Mouse (Mus musculus) ES-E14 (cell line): ENCODE measurements around the gene Batf3. TPM values are rescaled to one million over a fixed set of nuclear protein-coding genes. Genes with fewer than 3 reads are reported as not detected.

Experiments
- DNase-seq: peaks from one replicate; pipeline ENCODE4 v3.0.0-alpha.2; 2013; ENCODE audit warnings: low read depth, low spot score
- H3K27ac ChIP-seq: 2 replicates; pipeline ENCODE4 v1.5.1; 2012; ENCODE audit warnings: low read depth, mild to moderate bottlenecking, low read length, moderate library complexity, mixed read lengths; ENCODE audit not compliant: poor library complexity, insufficient read depth, severe bottlenecking
- H3K36me3 ChIP-seq: 2 replicates; pipeline ENCODE4 v1.6.1; 2012; ENCODE audit warnings: mild to moderate bottlenecking, low read length, moderate library complexity, mixed read lengths; ENCODE audit not compliant: control insufficient read depth, poor library complexity, insufficient read depth, severe bottlenecking
- H3K4me1 ChIP-seq, 2 experiments: fragments of 150-350 bp in 1 of 2; sonication (generic) in 1 of 2; 2 replicates each; pipeline ENCODE4 v1.6.1; 2012; ENCODE audit warnings: low read length in 2 of 2, mild to moderate bottlenecking in 1 of 2, mixed read lengths in 1 of 2; ENCODE audit not compliant: control insufficient read depth in 2 of 2, insufficient read depth in 2 of 2, poor library complexity in 1 of 2
- H3K4me3 ChIP-seq, 2 experiments: fragments of 150-350 bp in 1 of 2; sonication (generic) in 1 of 2; 2 replicates each; pipeline ENCODE4 v1.5.1; 2012; ENCODE audit warnings: low read length in 2 of 2, low read depth in 1 of 2, mild to moderate bottlenecking in 1 of 2, mixed read lengths in 1 of 2; ENCODE audit not compliant: insufficient read depth in 1 of 2, poor library complexity in 1 of 2, severe bottlenecking in 1 of 2
- H3K9ac ChIP-seq: 2 replicates; pipeline ENCODE4 v1.6.1; 2012; ENCODE audit warnings: low read depth, mild to moderate bottlenecking, low read length, mixed read lengths; ENCODE audit not compliant: poor library complexity, insufficient read depth, severe bottlenecking
- H3K9me3 ChIP-seq: fragments of 150-350 bp; sonication (generic); 2 replicates; pipeline ENCODE4 v1.6.1; 2012; ENCODE audit warnings: low read depth, mild to moderate bottlenecking, low read length; ENCODE audit not compliant: control insufficient read depth, insufficient read depth
- CHD2 ChIP-seq: IDR thresholded peaks from 2 replicates; pipeline ENCODE4 v1.6.1; 2014; ENCODE audit warnings: mild to moderate bottlenecking, low read depth, low read length, inconsistent platforms
- HCFC1 ChIP-seq: IDR thresholded peaks from 2 replicates; pipeline ENCODE4 v1.6.1; 2012; ENCODE audit warnings: low read length, inconsistent platforms, borderline replicate concordance; ENCODE audit not compliant: insufficient read depth
- MAFK ChIP-seq: IDR thresholded peaks from 2 replicates; pipeline ENCODE4 v1.6.1; 2014; ENCODE audit warnings: mild to moderate bottlenecking, low read depth, low read length, inconsistent platforms; ENCODE audit not compliant: insufficient read depth
- ZC3H11A ChIP-seq: IDR thresholded peaks from 2 replicates; pipeline ENCODE4 v1.6.1; 2012; ENCODE audit warnings: low read depth, mild to moderate bottlenecking, inconsistent platforms, low read length, borderline replicate concordance
- ZNF384 ChIP-seq: IDR thresholded peaks from 2 replicates; pipeline ENCODE4 v1.6.1; 2012; ENCODE audit warnings: low read depth, low read length, inconsistent platforms
- in situ Hi-C, 2 experiments: fragments of 600-800 bp; cut with MboI; formaldehyde crosslinking; loops; one replicate each; pipeline ENCODE4 v1.15.1; 2025; ENCODE audit warnings: low sequenced_read_pairs in 2 of 2, inconsistent platforms in 1 of 2; ENCODE audit not compliant: unreplicated experiment in 2 of 2
- total RNA-seq: library from RNA; depleted of rRNA; stranded (reverse); fragments of 300-350 nt; gene quantifications from 2 replicates; pipeline ENCODE4 v1.2.3, GENCODE M21; 2012; rRNA removed

The Batf3 gene
- total RNA-seq, 1 experiment: 2.8 TPM

GRCm38 (mm10) chr1:191153052-191153451, 55.4 kb downstream of the Batf3 start:
- TF ChIP-seq CHD2 (no peak), MAFK (no peak), ZC3H11A (no peak), ZNF384 (no peak)
- Histone ChIP-seq H3K4me3 (no peak overlapping the region), H3K9me3 (no peaks in the 10 kb centered on the region), H3K27ac (no peak overlapping the region), H3K36me3 (no peaks in the 10 kb centered on the region), H3K9ac (no peak overlapping the region), H3K4me1 (no peaks in the 10 kb centered on the region)
- DNase-seq: peak; percentile 40
- in situ Hi-C loops: no loop called here

- Histone ChIP-seq H3K9ac (no peak overlapping the region), H3K27ac (no peak overlapping the region), H3K4me3 (no peak overlapping the region), H3K4me1 (no peaks in the 10 kb centered on the region), H3K36me3 (no peaks in the 10 kb centered on the region), H3K9me3 (no peaks in the 10 kb centered on the region)
- in situ Hi-C loops: no loop called here
- TF ChIP-seq ZNF384 (no peak), ZC3H11A (no peak), MAFK (no peak), CHD2 (no peak), HCFC1 (no peak)
- DNase-seq: no peak
Measured at GRCm38 (mm10) chr1:191154314-191154713, 56.7 kb downstream of the Batf3 start.

Other genes starting within 250 kb of the Batf3 start
- gene Rps6kc1, start 186.1 kb upstream of the Batf3 start, total RNA-seq: 19.3 and 24.6 TPM in 2 replicates
- 21.6 and 21.9 TPM in 2 replicates for gene Angel2, start 172.7 kb upstream of the Batf3 start, total RNA-seq
- 2.2 and 2.6 TPM in 2 replicates for gene Vash2, start 118.6 kb upstream of the Batf3 start, total RNA-seq
- 20.5 and 23.5 TPM in 2 replicates for gene Flvcr1, start 71.7 kb upstream of the Batf3 start, total RNA-seq
- gene Spata45, start 61.2 kb upstream of the Batf3 start, total RNA-seq: 4.1 and 4.6 TPM in 2 replicates
- 11.8 TPM in 2 replicates for gene Tatdn3, start 34.9 kb upstream of the Batf3 start, total RNA-seq
- 24.3 and 26.1 TPM in 2 replicates for gene Nsl1, start 34.8 kb upstream of the Batf3 start, total RNA-seq
- not detected in 2 replicates for gene Fam71a, start 67.0 kb downstream of the Batf3 start, total RNA-seq
- 5.1 and 8.0 TPM in 2 replicates for gene Atf3, start 120.2 kb downstream of the Batf3 start, total RNA-seq
- gene Nenf, start 220.3 kb downstream of the Batf3 start, total RNA-seq: 31.2 and 50.1 TPM in 2 replicates
- 9.9 and 12.7 TPM in 2 replicates for gene Tmem206, start 228.1 kb downstream of the Batf3 start, total RNA-seq